Mouse (Mus musculus): Measurements from ENCODE around the gene Siah1a.
A peak's percentile ranks its signal among the peaks of the same experiment; 100 is the strongest.

Gene Siah1a

DNA sequence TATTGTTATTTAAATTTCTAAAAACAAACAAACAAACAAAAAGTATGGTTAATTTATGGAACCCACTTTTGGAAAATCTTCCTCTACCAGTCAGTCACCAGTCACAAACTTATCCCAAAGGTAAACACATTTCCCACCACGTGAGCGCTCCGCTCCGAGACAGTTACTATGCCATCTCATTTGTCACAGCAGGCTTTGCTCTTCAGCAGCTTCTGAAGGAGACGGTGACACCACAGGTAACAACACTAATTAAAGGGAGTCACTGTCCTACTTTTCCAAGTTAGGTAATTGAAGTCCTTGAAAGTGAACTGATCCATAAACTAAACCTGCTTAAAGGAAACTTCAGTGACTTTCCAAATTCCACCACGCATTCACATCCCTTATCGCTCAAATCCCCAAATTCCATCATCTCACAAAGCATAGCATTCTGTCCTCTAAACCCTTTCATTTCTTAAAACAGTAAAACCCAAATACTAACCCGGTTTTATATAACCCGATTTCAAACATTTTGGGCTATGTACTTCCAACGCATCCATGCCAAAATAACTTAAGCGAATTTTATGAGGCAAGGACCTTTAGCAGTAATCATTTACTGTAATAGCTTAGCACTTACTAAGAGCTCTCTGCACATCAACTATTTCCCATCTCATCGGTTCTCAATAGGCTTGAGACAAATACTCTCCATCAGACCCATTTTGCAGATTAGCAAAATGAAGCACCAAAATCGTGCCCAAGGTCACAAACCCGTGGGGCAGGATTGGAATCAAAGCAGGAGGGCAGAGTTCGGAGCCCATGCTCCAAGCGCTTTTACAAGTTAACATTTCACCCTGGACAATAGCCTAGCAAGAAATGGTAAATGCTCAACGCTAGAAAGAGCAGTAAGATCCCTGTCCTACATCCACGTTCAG, 1.2 kb downstream of the Siah1a start:
- no peak for DNase-seq (ENCODE audit: low spot score in 2 of 2)

DNA sequence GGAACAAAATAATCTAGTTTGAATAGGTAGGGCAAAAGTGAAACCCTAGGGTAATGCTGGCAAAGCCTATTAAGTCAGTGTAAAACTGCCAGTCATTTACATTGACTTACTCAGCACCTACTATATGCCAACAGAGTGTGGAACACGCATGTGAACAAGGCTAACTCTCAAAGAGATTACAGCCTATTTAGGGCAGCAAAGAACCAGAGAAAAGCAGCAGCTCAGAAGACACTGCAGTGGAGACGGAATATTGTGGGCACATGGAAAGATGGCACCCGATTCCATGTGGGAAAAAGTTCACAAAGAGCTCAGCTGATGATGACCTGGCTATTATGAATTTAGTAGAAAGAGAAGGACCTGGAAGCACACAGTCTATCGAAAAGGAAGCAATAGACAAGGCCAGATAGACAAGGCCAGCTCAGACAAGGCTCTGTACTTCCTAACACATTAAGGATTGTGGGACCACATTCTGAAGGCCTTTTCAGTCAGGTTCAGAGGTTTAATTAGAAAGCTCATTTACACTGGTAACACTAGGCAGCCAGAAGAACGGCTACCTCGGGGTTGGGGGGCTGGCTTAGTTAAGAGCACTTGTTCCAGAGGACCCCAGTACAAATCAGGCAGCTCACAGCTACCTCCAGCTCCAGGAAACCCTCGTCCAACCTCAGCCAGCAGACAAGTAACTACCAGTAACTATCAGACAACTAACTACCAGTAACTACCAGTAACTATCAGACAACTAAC, 3.0 kb downstream of the Siah1a start:
- DNase-seq (ENCODE audit: low spot score in 2 of 2) = no peak

DNA sequence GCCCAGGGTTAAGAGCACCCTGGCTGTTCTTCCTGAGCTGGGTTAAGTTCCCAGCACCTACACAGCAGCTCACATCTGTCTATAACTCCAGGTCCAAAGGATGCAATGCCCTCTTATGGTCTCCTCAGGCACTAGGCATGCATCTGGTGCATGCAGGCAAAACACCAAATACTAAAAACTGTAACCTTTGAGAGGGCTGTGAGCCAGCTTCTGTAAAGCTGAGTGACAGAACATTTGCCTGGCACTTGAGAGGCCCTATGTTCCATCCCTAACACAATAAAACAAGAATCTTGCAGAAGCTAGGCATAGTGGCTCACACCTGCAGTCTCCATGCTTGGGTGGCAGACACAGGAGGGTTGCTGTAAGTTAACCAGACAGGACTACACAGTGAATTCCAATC, 4.1 kb downstream of the Siah1a start:
- DNase-seq (ENCODE audit: low spot score in 2 of 2) = no peak

DNA sequence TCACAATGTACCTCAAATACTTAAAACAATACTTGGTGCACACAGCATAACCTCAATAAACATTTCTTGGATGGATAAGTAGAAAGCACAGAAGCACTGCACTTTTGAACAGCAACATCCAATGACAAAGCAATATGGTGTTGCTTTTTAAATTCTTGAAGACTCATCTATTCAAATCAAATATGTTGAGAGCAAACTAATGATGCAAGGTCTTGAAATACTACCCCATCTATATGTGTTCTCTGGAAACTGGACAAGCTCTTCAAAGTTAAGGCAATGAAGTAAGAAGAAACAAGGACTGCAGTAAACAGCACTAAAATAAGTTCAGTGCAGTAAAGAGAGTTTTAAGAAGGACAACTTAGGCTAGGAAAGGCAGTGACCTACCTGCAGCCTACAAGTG, 4.8 kb downstream of the Siah1a start:
- DNase-seq (ENCODE audit: low spot score in 2 of 2) = no peak

DNA sequence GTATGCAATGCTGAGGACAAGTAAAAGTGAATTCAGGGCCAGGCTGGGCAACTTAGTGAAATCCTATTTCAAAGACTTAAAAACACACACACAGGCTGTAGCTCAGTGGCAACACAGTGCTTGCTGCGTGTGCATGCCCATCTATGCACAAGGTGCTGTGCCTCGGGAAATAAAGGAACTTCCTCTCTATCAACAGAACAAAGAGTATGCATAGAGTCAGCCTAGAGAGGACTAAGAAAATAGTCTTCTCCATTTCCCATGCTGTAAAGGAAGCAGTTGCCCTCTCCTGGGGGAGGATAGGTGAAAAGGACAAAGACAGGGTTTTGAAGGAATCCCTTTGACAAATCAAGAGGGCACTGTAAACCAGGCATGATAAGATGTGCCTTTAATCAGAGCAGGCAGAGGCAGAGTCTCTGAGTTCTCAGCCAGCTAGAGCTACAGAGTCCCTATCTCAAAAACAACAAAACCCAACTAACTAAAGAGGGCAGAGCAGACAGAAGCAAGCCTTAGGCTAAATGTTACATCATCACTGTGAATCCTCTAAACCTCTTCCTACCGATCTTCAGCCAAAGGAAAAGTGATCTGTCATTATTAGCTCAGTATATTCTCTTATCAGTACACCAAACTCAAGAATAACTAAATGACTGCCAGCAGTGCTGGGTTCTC, 10.2 kb downstream of the Siah1a start:
- DNase-seq (ENCODE audit: low spot score in 2 of 2) = peak in 1 of 2 experiments; percentile 12

DNA sequence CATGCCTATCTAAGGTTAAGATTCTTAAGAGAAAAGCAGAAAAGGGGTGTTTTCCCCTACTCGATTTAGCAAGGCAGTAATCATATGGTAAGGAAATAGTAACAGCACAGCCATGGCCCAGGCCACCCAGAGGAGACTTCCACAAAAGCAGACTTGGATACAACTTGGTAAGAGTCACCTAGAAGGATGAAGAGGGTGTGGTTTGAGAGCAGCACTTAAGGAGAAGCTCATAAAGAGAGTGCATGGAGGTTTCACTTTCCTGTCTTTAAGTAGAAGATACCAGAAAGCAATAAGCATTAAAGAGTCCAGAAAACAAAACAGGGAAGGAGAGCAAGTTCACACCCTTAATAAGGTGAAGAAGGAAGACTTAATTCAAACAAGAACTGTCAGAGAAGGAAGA, 10.8 kb downstream of the Siah1a start:
- DNase-seq (ENCODE audit: low spot score in 2 of 2) = no peak

DNA sequence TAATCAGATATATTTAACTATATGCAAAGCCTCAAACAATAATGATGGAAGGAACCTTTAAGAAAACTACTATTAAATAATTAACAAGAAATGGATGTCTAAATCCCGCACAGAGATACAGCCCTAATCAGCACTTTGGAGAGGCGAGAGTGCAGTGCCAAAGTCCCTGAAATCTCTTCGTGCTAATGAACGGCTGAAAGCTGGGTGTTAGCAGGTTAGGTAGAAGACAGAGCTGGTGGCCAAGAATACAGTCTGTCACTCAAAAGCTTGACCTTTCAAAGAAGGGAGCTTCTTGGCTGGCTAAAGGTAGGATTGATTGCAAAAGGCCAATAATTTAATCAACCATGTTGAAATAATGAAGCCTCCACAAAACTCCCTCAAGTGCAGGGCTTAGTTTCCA, 11.6 kb downstream of the Siah1a start:
- no peak for DNase-seq (ENCODE audit: low spot score in 2 of 2)

DNA sequence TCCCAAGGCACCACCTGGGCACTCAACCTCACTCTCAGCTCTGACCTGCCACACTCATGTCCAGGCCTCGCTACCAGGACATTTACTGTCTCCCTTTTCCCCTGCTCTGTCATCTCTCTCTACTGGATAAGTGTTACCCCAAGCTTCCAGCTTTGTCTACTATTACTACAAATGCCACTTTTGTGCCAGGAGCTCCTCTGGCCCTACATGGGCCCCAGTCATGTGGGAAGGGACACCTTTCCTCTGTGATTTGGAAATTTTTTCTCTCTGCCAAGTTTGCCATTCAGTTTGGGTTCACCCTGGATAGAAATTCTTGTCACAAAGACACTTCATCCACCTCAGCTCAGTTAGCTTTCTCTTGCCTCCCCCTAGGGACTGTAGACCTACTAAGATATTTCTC, 14.9 kb downstream of the Siah1a start:
- no peak for DNase-seq (ENCODE audit: low spot score in 2 of 2)

DNA sequence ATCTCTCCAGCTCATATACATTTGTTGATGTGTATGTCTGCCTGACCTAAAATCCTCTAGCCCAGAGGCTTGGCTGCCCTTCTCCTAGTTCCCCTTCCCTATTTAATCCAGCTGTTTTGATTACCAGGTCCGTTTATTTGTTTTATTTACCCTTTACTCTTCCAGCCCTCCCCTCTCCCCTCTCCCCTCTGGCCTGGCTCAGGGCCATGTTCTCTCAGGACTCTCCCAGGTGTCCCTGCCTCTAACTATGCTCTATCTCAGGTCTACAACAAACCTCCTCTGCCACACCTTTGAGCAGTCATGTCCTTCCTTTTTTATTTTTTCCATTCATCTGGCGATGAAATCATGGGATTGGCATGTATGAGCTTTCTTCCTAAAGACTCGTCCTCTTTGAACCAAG, 15.4 kb downstream of the Siah1a start:
- DNase-seq (ENCODE audit: low spot score in 2 of 2) = no peak

DNA sequence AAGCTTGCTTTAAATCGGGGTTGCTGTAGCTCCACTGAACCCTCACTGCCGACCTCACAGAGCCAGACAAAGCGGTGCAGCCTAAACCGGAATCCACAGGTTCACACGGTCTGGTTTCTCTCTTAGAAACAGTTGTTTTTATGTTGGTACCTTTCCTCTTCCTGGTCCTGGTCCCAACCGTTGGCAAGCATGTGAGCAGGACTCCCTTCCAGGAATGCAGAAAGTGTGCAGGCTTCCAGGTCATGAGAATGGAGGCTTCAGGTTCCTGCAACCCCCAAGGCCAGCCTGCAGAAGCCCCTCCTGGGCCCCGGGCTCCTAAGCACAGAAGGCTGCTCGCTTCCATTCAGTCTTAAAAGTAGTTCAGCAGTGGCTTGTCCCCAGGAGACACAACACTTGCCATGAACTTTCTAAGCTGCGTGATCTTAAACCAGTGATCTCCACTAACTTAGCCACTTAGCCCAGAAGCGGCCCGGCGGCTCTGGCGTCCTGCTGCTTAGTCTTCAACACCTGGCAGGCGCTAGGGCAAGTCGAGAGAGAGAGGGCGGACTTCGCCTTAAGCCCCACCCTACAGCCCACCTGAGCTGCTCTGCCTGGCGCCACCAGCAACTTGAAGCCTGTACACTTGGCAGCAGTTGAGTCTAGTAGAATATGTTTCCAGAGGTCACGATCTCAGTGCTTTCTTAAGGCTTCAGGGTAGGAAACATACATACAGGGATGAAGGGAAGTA, 17.3 kb downstream of the Siah1a start:
- no peak for DNase-seq (ENCODE audit: low spot score in 2 of 2)

DNA sequence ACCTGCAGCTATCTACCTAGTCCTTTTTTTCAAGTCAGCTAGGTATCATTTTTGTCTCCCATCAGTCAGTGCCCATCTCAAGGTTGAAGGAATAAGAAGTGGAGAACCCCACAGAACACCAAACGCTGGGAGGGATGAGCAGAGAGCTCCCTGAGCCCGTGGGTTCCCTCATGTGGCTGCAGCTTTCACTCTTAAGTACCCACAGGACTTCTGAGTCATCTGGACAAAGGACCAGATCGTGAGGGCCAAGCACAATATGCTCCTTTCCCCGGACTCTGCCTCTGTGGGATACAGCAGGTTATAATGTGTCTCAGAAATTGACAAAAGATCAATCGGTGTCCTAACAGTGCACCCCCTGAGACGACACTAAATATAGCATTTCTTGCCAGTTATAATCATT, 18.8 kb downstream of the Siah1a start:
- DNase-seq (ENCODE audit: low spot score in 2 of 2) = no peak

DNA sequence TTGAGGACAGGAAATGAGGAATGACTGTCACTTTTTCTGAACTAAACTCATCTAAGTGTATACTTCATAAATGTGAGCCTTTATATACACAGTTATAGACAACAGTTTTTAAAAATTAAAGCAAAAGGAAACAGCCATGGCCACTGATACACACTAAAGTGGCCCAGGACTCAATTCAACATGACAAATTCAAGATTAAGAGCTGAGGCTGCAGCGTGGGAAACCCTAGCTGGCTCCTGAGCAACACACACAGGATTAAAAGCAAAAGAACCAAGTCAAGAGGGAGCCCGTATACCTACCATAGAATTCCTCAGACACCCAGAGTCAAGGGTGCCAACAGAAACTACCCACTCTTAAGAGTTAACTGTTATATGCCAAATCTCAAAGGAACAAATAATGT, 24.2 kb downstream of the Siah1a start:
- no peak for DNase-seq (ENCODE audit: low spot score in 2 of 2)

DNA sequence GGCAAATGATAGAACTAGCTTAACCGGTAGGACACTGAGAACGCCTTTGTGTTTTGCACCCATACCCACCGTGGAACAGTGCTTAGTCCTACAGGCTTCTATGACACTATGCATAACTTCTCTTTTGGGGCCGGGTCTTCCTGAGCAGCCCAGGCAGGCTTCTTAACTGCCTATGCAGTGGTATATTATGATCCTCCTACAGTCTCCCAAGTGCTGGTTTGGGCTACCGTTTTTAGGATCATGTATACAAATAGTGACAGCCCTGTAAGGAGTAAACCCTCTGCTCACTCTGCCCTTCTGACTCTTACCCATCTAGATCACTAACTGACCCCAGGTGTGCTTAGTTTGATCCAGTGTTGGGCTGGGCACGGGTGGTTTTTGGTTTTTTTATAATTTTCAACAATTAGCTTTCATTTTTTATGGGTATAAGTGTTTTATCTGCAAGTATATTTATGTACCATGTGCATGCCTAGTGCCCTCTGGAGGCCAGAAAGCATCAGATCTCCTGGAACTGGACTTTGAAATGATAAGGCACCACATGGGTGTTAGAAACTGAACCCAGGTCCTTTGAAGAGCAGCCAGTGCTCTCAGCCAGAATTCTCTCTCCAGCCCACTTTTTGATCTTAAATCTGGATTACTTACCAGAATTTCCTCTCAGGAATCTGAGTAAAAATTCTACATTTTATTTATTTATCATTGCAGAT, 24.8 kb downstream of the Siah1a start:
- DNase-seq (ENCODE audit: low spot score in 2 of 2) = no peak

DNA sequence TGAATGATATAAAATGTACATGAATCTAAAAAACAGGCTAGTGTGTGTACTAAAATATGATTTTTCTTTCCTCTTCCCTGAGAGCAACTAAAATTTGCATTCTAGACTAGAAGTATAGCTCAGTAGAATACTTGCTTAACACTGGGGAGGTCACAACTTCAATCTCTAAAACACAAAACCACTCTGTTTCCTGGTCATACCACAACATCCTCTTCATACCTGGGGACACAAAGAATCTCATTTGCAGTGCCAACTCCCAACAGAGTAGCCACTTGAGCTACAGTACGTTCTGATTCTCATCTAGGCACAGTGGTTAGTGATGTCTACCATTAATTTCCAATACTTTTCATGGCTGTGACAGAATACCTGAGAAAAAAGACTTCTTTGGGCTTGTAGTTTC, 26.4 kb downstream of the Siah1a start:
- DNase-seq (ENCODE audit: low spot score in 2 of 2) = no peak

DNA sequence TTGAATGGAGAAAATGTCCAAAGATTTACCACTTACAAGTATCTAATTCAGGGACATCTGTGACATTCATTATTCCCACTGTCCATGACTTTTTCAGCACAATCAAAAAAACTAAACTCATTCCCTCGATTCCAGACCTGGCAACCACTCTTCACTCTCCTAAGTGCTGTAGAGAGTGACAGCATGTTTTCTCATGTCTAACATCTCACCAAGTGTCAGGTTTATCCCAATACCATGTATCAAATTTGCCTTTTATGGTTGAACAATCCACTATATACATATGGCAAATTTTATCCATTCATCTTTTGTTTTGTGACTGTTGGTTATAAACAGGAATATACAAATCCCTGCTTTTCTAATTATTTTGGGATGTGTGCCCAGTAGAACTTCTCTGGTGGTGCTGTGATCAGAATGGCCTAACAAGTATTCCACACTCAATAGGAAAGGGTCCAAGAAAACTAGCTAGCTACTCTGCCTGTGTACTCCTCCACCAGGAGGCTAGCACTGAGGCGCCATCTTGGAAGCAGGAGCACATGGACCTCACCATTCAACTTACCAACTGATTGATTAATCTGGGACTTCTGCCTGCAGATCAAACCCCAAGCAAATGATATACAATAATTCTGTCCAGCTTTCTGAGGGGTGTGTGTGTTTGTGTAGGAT, 27.3 kb downstream of the Siah1a start:
- no peak for DNase-seq (ENCODE audit: low spot score in 2 of 2)

DNA sequence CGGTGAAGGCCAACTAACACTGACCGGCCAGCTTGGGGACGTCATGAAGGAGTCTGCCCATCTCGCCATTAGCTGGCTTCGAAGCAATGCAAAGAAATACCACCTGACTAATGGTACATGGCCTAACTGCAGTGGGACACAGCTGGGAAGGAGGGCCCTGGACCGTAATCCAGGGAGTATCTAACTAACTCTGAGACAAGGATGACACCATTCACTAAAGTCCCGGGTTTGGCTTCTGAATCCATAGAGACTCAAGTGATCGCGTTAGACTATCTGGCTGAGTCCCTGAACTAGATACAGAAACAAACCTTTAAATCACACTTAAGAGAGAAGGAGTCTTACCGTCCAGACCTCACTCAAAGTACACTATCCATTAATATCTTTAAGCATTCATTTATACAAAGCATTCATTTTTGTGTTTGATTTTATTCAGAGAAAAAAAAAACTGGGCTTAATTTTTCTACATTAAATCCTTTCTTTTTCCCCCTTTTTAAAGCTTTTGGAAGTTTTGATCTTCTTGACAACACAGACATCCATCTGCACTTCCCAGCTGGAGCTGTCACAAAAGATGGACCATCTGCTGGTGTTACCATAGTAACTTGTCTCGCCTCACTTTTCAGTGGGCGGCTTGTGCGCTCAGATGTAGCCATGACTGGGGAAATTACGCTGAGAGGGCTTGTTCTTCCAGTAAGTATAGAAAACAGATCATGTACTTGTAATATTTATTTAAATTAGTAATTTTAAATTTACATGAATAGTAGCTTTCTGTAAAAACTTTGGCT, 32.1 kb downstream of the Siah1a start:
- no peak for DNase-seq (ENCODE audit: low spot score in 2 of 2)

DNA sequence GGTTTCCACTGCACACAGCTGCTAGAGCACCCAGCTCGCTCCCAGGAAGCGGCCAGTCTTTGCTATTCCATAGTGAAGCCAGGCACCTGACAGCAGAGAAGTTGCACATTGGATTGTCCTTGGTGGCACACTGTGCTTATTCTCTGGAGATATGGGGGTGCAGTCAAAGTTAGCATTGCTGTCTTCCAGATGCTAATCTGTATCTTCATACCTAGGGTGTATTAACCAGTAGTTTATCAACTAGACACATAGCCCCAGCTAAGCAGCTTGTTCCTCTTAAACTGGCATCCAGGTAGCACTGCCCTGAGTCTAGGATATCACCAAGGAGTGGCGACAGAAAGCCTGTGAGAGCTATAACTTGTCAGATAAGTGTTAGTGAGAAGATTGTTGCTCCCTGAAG, 33.1 kb downstream of the Siah1a start:
- DNase-seq (ENCODE audit: low spot score in 2 of 2) = no peak

DNA sequence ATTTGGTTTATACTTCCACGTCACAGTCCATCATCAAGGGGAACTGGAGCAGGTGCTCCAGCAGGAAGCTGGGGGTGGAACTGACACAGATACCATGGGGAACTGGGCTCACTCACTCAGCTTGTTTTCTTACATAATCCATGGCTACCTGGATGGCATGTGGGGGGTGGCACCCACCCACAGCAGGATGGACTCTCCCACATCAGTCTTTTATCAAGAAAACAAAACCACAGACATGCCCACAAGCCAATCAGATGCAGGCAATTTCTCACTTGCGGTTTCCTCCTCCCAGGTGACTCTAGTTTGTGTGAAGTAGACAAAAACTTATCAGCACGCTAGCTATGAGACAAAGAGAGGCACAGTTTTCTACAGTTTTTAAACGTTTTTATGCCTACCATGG, 37.9 kb downstream of the Siah1a start:
- DNase-seq (ENCODE audit: low spot score in 2 of 2) = peak; percentile 79 to 83

DNA sequence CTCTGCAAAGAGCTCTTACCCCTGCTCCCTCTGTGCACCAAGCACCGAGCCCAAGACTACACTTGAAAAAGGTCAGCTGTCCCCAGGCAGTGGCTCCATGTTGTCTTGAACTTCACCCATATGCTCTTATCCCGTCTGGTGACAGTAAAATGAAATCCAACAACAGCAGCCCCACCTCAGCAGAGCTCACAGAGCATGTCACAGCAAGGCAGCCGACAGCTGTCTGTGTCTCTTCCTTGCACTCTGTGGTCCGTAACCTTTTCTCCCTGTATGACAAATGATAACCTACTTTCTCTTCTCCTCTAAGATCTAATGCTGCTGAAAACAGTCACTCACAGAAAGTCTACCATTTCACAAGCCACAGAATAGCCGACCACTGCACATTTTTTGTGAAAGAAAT, 39.0 kb downstream of the Siah1a start:
- peak; percentile 35 to 44 for DNase-seq (ENCODE audit: low spot score in 2 of 2)

DNA sequence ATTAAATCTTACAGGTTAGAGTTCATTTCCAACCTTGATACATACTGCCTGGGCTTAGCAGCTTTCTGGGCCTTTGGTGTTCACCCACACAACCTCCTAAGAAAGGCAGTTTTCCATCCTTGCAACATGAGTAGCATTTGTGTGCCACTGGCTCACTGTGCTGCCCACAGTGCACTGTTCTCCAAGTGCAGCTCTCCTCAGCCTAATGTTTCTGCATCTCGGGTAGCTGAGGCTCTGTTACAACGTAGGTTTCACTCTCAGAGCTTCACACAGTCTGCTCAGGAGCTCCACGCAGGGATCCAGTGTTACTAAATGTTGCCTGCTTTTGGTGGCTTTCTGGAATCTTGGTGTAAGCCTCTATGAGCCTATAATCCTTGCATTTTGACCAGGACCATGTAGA, 40.4 kb downstream of the Siah1a start:
- DNase-seq (ENCODE audit: low spot score in 2 of 2) = no peak
